Mouse (Mus musculus): ENCODE results near the gene Ms4a10. TPM values are rescaled to one million over a fixed set of nuclear protein-coding genes. Genes with fewer than 3 reads are reported as not detected.

Gene Ms4a10
- polyA plus RNA-seq, 1 experiment from 2014 or later: not detected

- Histone ChIP-seq H3K4me1 (0 out of 2 replicates have a peak, but pooled peaks cover 6% of the 10 kb centered on the region), H3K9me3 (no peaks in the 10 kb centered on the region), H3K36me3 (no peaks in the 10 kb centered on the region), H3K27me3 (replicated peaks) (no peaks in the 10 kb centered on the region), H3K4me3 (no peak overlapping the region), H3K27ac (no peak overlapping the region), H3K4me2 (replicated peaks) (no peak overlapping the region), H3K9ac (no peak overlapping the region)
- 0 out of 2 replicates have a peak, but pooled peaks have one; percentile 11 for ATAC-seq (ENCODE audit: low FRiP score, low read depth)
- WGBS: 92% methylated on average over 5 of the region's 5 CpGs
Observed at GRCm38 (mm10) chr19:10980210-10980609, 5.7 kb upstream of the Ms4a10 start.

GRCm38 (mm10) chr19:10979184-10980168 lies 5.0 kb upstream of the Ms4a10 start:
- Histone ChIP-seq H3K9me3 (no peaks in the 10 kb centered on the region), H3K4me2 (replicated peaks) (peak overlapping the region; percentile 18), H3K36me3 (no peaks in the 10 kb centered on the region), H3K4me3 (no peak overlapping the region), H3K4me1 (0 out of 2 replicates have a peak, but pooled peaks cover 6% of the 10 kb centered on the region), H3K27ac (no peak overlapping the region), H3K27me3 (replicated peaks) (no peaks in the 10 kb centered on the region), H3K9ac (no peak overlapping the region)
- WGBS: 15% methylated on average over 18 of the region's 18 CpGs
- ATAC-seq (ENCODE audit: low FRiP score, low read depth): peak; percentile 56

- Histone ChIP-seq H3K36me3 (no peaks in the 10 kb centered on the region), H3K4me1 (0 out of 2 replicates have a peak, but pooled peaks cover 6% of the 10 kb centered on the region), H3K27me3 (replicated peaks) (no peaks in the 10 kb centered on the region), H3K27ac (no peak overlapping the region), H3K4me2 (replicated peaks) (no peak overlapping the region), H3K9me3 (0 out of 2 replicates have a peak, but pooled peaks cover 7% of the 10 kb centered on the region), H3K9ac (no peak overlapping the region), H3K4me3 (no peak overlapping the region)
- no peak for ATAC-seq (ENCODE audit: low FRiP score, low read depth)
- 54% methylated on average over 4 of the region's 4 CpGs for WGBS
Observed at GRCm38 (mm10) chr19:10976318-10976717, 1.8 kb upstream of the Ms4a10 start.

GRCm38 (mm10) chr19:10975187-10975586 lies 717 bp upstream of the Ms4a10 start:
- 78% methylated on average over 2 of the region's 2 CpGs for WGBS
- Histone ChIP-seq H3K9me3 (0 out of 2 replicates have a peak, but pooled peaks cover 7% of the 10 kb centered on the region), H3K4me3 (no peak overlapping the region), H3K27me3 (replicated peaks) (no peaks in the 10 kb centered on the region), H3K4me2 (replicated peaks) (no peak overlapping the region), H3K27ac (no peak overlapping the region), H3K36me3 (no peaks in the 10 kb centered on the region), H3K9ac (no peak overlapping the region), H3K4me1 (0 out of 2 replicates have a peak, but pooled peaks cover 6% of the 10 kb centered on the region)
- ATAC-seq (ENCODE audit: low FRiP score, low read depth): no peak

- Histone ChIP-seq H3K27me3 (replicated peaks) (no peaks in the 10 kb centered on the region), H3K36me3 (no peaks in the 10 kb centered on the region), H3K4me2 (replicated peaks) (no peak overlapping the region), H3K9ac (no peak overlapping the region), H3K4me3 (no peak overlapping the region), H3K9me3 (0 out of 2 replicates have a peak, but pooled peaks cover 7% of the 10 kb centered on the region), H3K27ac (no peak overlapping the region), H3K4me1 (no peaks in the 10 kb centered on the region)
- WGBS: 54% methylated on average over 2 of the region's 2 CpGs
- ATAC-seq (ENCODE audit: low FRiP score, low read depth): no peak
Observed at GRCm38 (mm10) chr19:10973187-10973586, 1.3 kb downstream of the Ms4a10 start.

GRCm38 (mm10) chr19:10972660-10973059 lies 1.8 kb downstream of the Ms4a10 start:
- Histone ChIP-seq H3K27ac (no peak overlapping the region), H3K9me3 (0 out of 2 replicates have a peak, but pooled peaks cover 7% of the 10 kb centered on the region), H3K27me3 (replicated peaks) (no peaks in the 10 kb centered on the region), H3K4me1 (no peaks in the 10 kb centered on the region), H3K4me3 (no peak overlapping the region), H3K4me2 (replicated peaks) (no peak overlapping the region), H3K9ac (no peak overlapping the region), H3K36me3 (no peaks in the 10 kb centered on the region)
- 60% methylated on average over 3 of the region's 3 CpGs for WGBS
- ATAC-seq (ENCODE audit: low FRiP score, low read depth): no peak

GRCm38 (mm10) chr19:10970457-10970856 lies 4.0 kb downstream of the Ms4a10 start:
- H3K9me3 ChIP-seq: 0 out of 2 replicates have a peak, but pooled peaks cover 7% of the 10 kb centered on the region
- H3K4me1 ChIP-seq: no peaks in the 10 kb centered on the region
- H3K36me3 ChIP-seq: no peaks in the 10 kb centered on the region
- H3K27ac ChIP-seq: no peak overlapping the region
- no peak overlapping the region for H3K4me3 ChIP-seq
- no peak overlapping the region for H3K9ac ChIP-seq
- no peaks in the 10 kb centered on the region for H3K27me3 ChIP-seq (replicated peaks)
- no peak for ATAC-seq (ENCODE audit: low FRiP score, low read depth)
- WGBS: 80% methylated on average over 3 of the region's 3 CpGs
- no peak overlapping the region for H3K4me2 ChIP-seq (replicated peaks)

GRCm38 (mm10) chr19:10968578-10968977 lies 5.9 kb downstream of the Ms4a10 start:
- H3K4me3 ChIP-seq: no peak overlapping the region
- no peak overlapping the region for H3K4me2 ChIP-seq (replicated peaks)
- 0 out of 2 replicates have a peak, but pooled peaks cover 7% of the 10 kb centered on the region for H3K9me3 ChIP-seq
- no peaks in the 10 kb centered on the region for H3K4me1 ChIP-seq
- 93% methylated on average over 7 of the region's 7 CpGs for WGBS
- no peaks in the 10 kb centered on the region for H3K36me3 ChIP-seq
- ATAC-seq (ENCODE audit: low FRiP score, low read depth): no peak
- H3K27ac ChIP-seq: no peak overlapping the region
- H3K27me3 ChIP-seq (replicated peaks): no peaks in the 10 kb centered on the region
- no peak overlapping the region for H3K9ac ChIP-seq

- WGBS: 85% methylated on average over 7 of the region's 7 CpGs
- no peaks in the 10 kb centered on the region for H3K27me3 ChIP-seq (replicated peaks)
- H3K36me3 ChIP-seq: no peaks in the 10 kb centered on the region
- no peak for ATAC-seq (ENCODE audit: low FRiP score, low read depth)
- H3K9ac ChIP-seq: no peak overlapping the region
- H3K4me2 ChIP-seq (replicated peaks): no peak overlapping the region
- H3K27ac ChIP-seq: no peak overlapping the region
- H3K4me1 ChIP-seq: no peaks in the 10 kb centered on the region
- H3K4me3 ChIP-seq: no peak overlapping the region
- no peaks in the 10 kb centered on the region for H3K9me3 ChIP-seq
Observed at GRCm38 (mm10) chr19:10965721-10966120, 8.7 kb downstream of the Ms4a10 start.

- Histone ChIP-seq H3K36me3 (no peaks in the 10 kb centered on the region), H3K27ac (no peak overlapping the region), H3K4me2 (replicated peaks) (no peak overlapping the region), H3K4me1 (no peaks in the 10 kb centered on the region), H3K9me3 (no peaks in the 10 kb centered on the region), H3K4me3 (no peak overlapping the region), H3K9ac (no peak overlapping the region), H3K27me3 (replicated peaks) (no peaks in the 10 kb centered on the region)
- ATAC-seq (ENCODE audit: low FRiP score, low read depth): 0 out of 2 replicates have a peak, but pooled peaks have one; percentile 37
- 52% methylated on average over 12 of the region's 12 CpGs for WGBS
Observed at GRCm38 (mm10) chr19:10959978-10960346, 14.5 kb downstream of the Ms4a10 start.

GRCm38 (mm10) chr19:10959085-10959977 lies 15.1 kb downstream of the Ms4a10 start:
- Histone ChIP-seq H3K27me3 (replicated peaks) (no peaks in the 10 kb centered on the region), H3K9ac (no peak overlapping the region), H3K27ac (no peak overlapping the region), H3K36me3 (no peaks in the 10 kb centered on the region), H3K4me1 (no peaks in the 10 kb centered on the region), H3K4me3 (no peak overlapping the region), H3K9me3 (no peaks in the 10 kb centered on the region), H3K4me2 (replicated peaks) (no peak overlapping the region)
- 39% methylated on average over 11 of the region's 11 CpGs for WGBS
- peak; percentile 71 for ATAC-seq (ENCODE audit: low FRiP score, low read depth)
